Mouse (Mus musculus): ENCODE results near the gene Dpy30. TPM values are rescaled to one million over a fixed set of nuclear protein-coding genes. Genes with fewer than 3 reads are reported as not detected.
"Not testable (repeated sequence)": the region's sequence is repeated elsewhere in the genome, so short reads cannot be mapped to it uniquely, and the experiment has no call there.

Dpy30 gene
- polyA plus RNA-seq (2015; fragmentation: Nextera tagmentation; extraction: Ambion mirVana), result 207 and 221 TPM in 2 replicates

- no peak within 1 kb of the TSS for H3K9ac ChIP-seq (ENCODE audit: low read depth, low read length)
- H3K36me3 ChIP-seq (ENCODE audit: control insufficient read depth, insufficient read depth, low read length), result no peaks in the 10 kb centered on the region
- H3K27me3 ChIP-seq (replicated peaks; ENCODE audit: control insufficient read depth, insufficient read depth, low read length), result no peaks in the 10 kb centered on the region
- H3K9me3 ChIP-seq (ENCODE audit: control insufficient read depth, low read length), result no peaks in the 10 kb centered on the region
- H3K4me3 ChIP-seq (ENCODE audit: low read length), result no peak within 1 kb of the TSS
- WGBS, result 85% methylated on average over 2 of the region's 2 CpGs
- ATAC-seq, result no peak
- H3K27ac ChIP-seq (ENCODE audit: low read depth, low read length), result no peak within 1 kb of the TSS
- no peaks in the 10 kb centered on the region for H3K4me1 ChIP-seq (ENCODE audit: control insufficient read depth, insufficient read depth, low read depth, low read length)
- no peak within 1 kb of the TSS for H3K4me2 ChIP-seq (ENCODE audit: low read length)
These were observed at the start of gene Dpy30 for GRCm38 (mm10) chr17:74323844-74324243. TSS of gene Dpy30 (minus strand) at chr17:74323944.

- Histone ChIP-seq H3K27ac (ENCODE audit: low read depth, low read length) (no peak overlapping the region), H3K4me3 (ENCODE audit: low read length) (no peak overlapping the region), H3K9me3 (ENCODE audit: control insufficient read depth, low read length) (no peaks in the 10 kb centered on the region), H3K4me1 (ENCODE audit: control insufficient read depth, insufficient read depth, low read depth, low read length) (no peaks in the 10 kb centered on the region), H3K9ac (ENCODE audit: low read depth, low read length) (no peak overlapping the region), H3K36me3 (ENCODE audit: control insufficient read depth, insufficient read depth, low read length) (peaks cover 19% of the 10 kb centered on the region), H3K27me3 (replicated peaks; ENCODE audit: control insufficient read depth, insufficient read depth, low read length) (no peaks in the 10 kb centered on the region), H3K4me2 (ENCODE audit: low read length) (no peak overlapping the region)
- WGBS, result 94% methylated on average over 1 of the region's 1 CpGs
- no peak for ATAC-seq
These were observed 39.8 kb upstream of the Dpy30 start for GRCm38 (mm10) chr17:74363592-74363991.

GRCm38 (mm10) chr17:74341151-74341550 lies 17.4 kb upstream of the Dpy30 start:
- no peaks in the 10 kb centered on the region for H3K36me3 ChIP-seq (ENCODE audit: control insufficient read depth, insufficient read depth, low read length)
- ATAC-seq, result no peak
- H3K9me3 ChIP-seq (ENCODE audit: control insufficient read depth, low read length), result 0 out of 2 replicates have a peak, but pooled peaks cover 2% of the 10 kb centered on the region
- no peaks in the 10 kb centered on the region for H3K27me3 ChIP-seq (replicated peaks; ENCODE audit: control insufficient read depth, insufficient read depth, low read length)
- peak overlapping the region; percentile 82 for H3K4me2 ChIP-seq (ENCODE audit: low read length)
- H3K9ac ChIP-seq (ENCODE audit: low read depth, low read length), result peak overlapping the region; percentile 40
- 29% methylated on average over 5 of the region's 5 CpGs for WGBS
- no peak overlapping the region for H3K27ac ChIP-seq (ENCODE audit: low read depth, low read length)
- H3K4me1 ChIP-seq (ENCODE audit: control insufficient read depth, insufficient read depth, low read depth, low read length), result peaks cover 32% of the 10 kb centered on the region
- peak overlapping the region; percentile 99 for H3K4me3 ChIP-seq (ENCODE audit: low read length)

- ATAC-seq, result peak; percentile 74
- WGBS, result under 1% methylated on average over 74 of the region's 90 CpGs
- H3K36me3 ChIP-seq (ENCODE audit: control insufficient read depth, insufficient read depth, low read length), result no peaks in the 10 kb centered on the region
- 0 out of 2 replicates have a peak, but pooled peaks cover 2% of the 10 kb centered on the region for H3K9me3 ChIP-seq (ENCODE audit: control insufficient read depth, low read length)
- H3K4me3 ChIP-seq (ENCODE audit: low read length), result peak within 1 kb of the TSS; percentile 99
- peak within 1 kb of the TSS; percentile 99 for H3K27ac ChIP-seq (ENCODE audit: low read depth, low read length)
- peak within 1 kb of the TSS; percentile 82 for H3K4me2 ChIP-seq (ENCODE audit: low read length)
- H3K4me1 ChIP-seq (ENCODE audit: control insufficient read depth, insufficient read depth, low read depth, low read length), result peaks cover 32% of the 10 kb centered on the region
- H3K9ac ChIP-seq (ENCODE audit: low read depth, low read length), result peak within 1 kb of the TSS; percentile 98
- H3K27me3 ChIP-seq (replicated peaks; ENCODE audit: control insufficient read depth, insufficient read depth, low read length), result no peaks in the 10 kb centered on the region
These were observed 15.4 kb upstream of the Dpy30 start, which contains the start of gene Spast for GRCm38 (mm10) chr17:74338937-74339804. TSS of gene Spast (plus strand) at chr17:74338987.

GRCm38 (mm10) chr17:74338225-74338931 lies 14.6 kb upstream of the Dpy30 start:
- H3K4me2 ChIP-seq (ENCODE audit: low read length), result peak overlapping the region; percentile 82
- 1% methylated on average over 50 of the region's 50 CpGs for WGBS
- ATAC-seq, result peak; percentile 92
- H3K4me1 ChIP-seq (ENCODE audit: control insufficient read depth, insufficient read depth, low read depth, low read length), result peaks cover 32% of the 10 kb centered on the region
- H3K4me3 ChIP-seq (ENCODE audit: low read length), result peak overlapping the region; percentile 99
- H3K27me3 ChIP-seq (replicated peaks; ENCODE audit: control insufficient read depth, insufficient read depth, low read length), result no peaks in the 10 kb centered on the region
- H3K9ac ChIP-seq (ENCODE audit: low read depth, low read length), result peak overlapping the region; percentile 98
- H3K9me3 ChIP-seq (ENCODE audit: control insufficient read depth, low read length), result no peaks in the 10 kb centered on the region
- H3K27ac ChIP-seq (ENCODE audit: low read depth, low read length), result peak overlapping the region; percentile 99
- no peaks in the 10 kb centered on the region for H3K36me3 ChIP-seq (ENCODE audit: control insufficient read depth, insufficient read depth, low read length)

GRCm38 (mm10) chr17:74331049-74331676 lies 7.4 kb upstream of the Dpy30 start:
- H3K4me1 ChIP-seq (ENCODE audit: control insufficient read depth, insufficient read depth, low read depth, low read length), result no peaks in the 10 kb centered on the region
- H3K4me2 ChIP-seq (ENCODE audit: low read length), result no peak overlapping the region
- no peak overlapping the region for H3K9ac ChIP-seq (ENCODE audit: low read depth, low read length)
- H3K27me3 ChIP-seq (replicated peaks; ENCODE audit: control insufficient read depth, insufficient read depth, low read length), result no peaks in the 10 kb centered on the region
- H3K36me3 ChIP-seq (ENCODE audit: control insufficient read depth, insufficient read depth, low read length), result no peaks in the 10 kb centered on the region
- H3K27ac ChIP-seq (ENCODE audit: low read depth, low read length), result no peak overlapping the region
- H3K4me3 ChIP-seq (ENCODE audit: low read length), result no peak overlapping the region
- 86% methylated on average over 9 of the region's 9 CpGs for WGBS
- no peak for ATAC-seq
- no peaks in the 10 kb centered on the region for H3K9me3 ChIP-seq (ENCODE audit: control insufficient read depth, low read length)

- 42% methylated on average over 2 of the region's 2 CpGs for WGBS
- not testable (repeated sequence) for H3K36me3 ChIP-seq (ENCODE audit: control insufficient read depth, insufficient read depth, low read length); H3K27ac ChIP-seq (ENCODE audit: low read depth, low read length); H3K9me3 ChIP-seq (ENCODE audit: control insufficient read depth, low read length); H3K4me1 ChIP-seq (ENCODE audit: control insufficient read depth, insufficient read depth, low read depth, low read length); ATAC-seq; H3K4me2 ChIP-seq (ENCODE audit: low read length); H3K9ac ChIP-seq (ENCODE audit: low read depth, low read length); H3K4me3 ChIP-seq (ENCODE audit: low read length); H3K27me3 ChIP-seq (replicated peaks; ENCODE audit: control insufficient read depth, insufficient read depth, low read length)
These were observed 4.4 kb upstream of the Dpy30 start for GRCm38 (mm10) chr17:74328146-74328545.

GRCm38 (mm10) chr17:74327195-74327594 lies 3.5 kb upstream of the Dpy30 start:
- not testable (repeated sequence) for H3K9ac ChIP-seq (ENCODE audit: low read depth, low read length); H3K36me3 ChIP-seq (ENCODE audit: control insufficient read depth, insufficient read depth, low read length); ATAC-seq; H3K27me3 ChIP-seq (replicated peaks; ENCODE audit: control insufficient read depth, insufficient read depth, low read length); H3K27ac ChIP-seq (ENCODE audit: low read depth, low read length); H3K4me1 ChIP-seq (ENCODE audit: control insufficient read depth, insufficient read depth, low read depth, low read length); H3K4me3 ChIP-seq (ENCODE audit: low read length); H3K9me3 ChIP-seq (ENCODE audit: control insufficient read depth, low read length); H3K4me2 ChIP-seq (ENCODE audit: low read length)
- 85% methylated on average over 7 of the region's 7 CpGs for WGBS
